Mouse (Mus musculus): ENCODE measurements around the gene Odf2.
A peak's percentile ranks its signal among the peaks of the same experiment; 100 is the strongest.
"Not testable (repeated sequence)": the region's sequence is repeated elsewhere in the genome, so short reads cannot be mapped to it uniquely, and the experiment has no call there.

Odf2 gene

DNA sequence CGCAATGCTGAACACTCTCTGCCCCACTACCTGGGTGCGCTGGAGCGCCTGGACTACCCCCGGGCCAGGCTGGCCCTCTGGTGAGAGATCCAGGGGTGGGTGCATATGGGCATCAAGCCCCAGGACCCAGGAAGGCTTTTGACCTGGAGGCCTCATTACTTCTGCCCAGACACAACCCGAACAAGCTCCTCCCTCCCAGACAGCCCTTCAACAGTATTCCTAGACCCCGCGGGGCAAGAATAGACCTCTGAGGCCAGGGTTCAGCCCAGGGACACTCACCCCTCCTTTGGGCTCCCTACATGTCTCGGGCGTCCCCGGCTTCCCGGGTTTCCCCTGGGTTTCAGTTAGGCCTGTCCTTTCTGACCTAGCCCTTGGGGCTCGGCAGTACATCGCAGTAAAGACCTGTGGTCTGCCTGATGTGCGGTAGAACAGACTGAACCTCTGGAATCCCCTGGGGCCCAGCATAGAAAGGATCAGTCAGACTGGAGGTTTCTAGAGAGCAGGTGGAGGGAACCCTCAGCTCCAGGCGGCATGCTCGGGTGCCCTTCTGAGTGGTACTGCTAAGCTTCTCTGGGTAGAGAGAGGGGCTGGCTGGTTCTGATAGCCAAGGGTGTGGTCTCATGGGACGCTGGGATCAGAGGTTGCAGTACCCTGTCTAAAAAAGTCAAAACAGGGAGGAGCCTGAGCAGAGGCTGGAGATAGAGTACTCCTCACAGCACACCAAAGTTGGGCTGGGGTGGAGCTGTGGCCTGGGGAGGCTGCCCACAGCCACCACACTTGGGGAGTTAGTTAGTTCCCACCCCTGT is 19.2 kb upstream of the Odf2 start:
- DNase-seq (ENCODE audit: low spot score in 2 of 2): peak; percentile 15 to 45

DNA sequence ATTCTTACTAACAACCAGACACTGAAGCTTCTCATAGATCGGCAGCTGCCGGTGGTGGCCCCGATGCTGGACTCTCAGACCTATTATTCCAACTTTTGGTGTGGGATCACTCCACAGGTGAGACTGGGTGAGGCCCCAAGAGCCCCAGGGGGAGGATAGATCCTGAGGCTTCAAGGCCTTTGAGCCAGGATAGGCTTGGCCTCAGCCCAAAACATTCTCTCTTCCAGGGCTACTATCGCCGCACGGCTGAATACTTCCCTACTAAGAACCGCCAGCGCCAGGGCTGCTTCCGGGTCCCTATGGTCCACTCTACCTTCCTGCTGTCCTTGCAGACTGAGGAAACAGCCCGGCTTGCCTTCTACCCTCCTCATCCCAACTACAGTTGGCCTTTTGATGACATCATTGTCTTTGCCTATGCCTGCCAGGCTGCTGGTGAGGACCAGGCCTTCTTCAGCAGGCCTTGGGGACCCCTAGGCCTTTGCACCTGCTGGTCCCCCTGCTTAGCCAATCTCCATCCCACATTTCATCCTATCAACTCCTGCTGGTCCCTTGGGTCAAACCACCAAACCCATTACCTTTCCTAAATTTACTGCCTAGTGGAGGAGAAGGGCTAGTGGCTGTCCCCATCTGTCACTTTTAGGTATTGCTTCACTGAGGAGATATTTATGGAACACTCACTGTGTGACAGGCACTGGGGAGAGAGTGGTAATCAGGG is 16.3 kb upstream of the Odf2 start:
- no peak for DNase-seq (ENCODE audit: low spot score in 2 of 2)

DNA sequence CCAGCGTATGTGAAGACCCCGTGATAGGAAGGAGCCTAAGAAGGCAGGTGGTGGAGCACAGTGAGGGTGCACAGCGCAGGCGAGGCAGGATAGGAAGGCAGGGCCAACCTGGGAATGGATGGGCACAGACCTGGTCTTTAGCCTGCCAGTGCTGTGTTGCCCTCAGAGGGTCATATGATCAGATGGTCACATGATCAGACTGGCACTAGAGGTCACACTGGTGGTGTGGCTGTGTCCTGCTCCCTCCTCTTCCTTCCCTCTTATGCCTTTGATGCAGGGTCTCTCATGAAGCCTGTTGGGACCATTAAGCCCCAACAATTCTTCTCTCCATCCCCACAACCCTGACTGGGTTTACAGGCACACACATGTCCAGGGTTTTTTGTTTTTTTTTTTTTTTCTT is 15.2 kb upstream of the Odf2 start:
- DNase-seq (ENCODE audit: low spot score in 2 of 2): no peak

DNA sequence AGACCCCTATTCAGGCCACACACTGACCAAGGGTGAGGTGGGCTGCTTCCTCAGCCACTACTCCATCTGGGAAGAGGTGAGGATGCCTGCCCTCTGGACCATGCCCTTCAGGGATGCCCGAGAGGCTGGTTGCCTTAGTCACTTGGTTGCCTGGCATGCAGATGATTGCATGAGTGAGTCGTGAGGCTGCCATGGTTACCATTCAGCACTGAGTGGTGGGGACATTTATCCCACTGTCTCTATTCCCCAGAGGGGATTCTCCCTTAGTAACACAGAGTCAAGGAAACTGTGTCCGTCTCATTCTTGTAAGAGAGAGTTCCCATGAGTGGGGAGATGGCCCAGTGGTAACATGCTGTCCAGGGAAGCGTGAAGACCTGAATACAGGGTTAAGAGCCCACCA is 11.0 kb upstream of the Odf2 start:
- DNase-seq (ENCODE audit: low spot score in 2 of 2): no peak

DNA sequence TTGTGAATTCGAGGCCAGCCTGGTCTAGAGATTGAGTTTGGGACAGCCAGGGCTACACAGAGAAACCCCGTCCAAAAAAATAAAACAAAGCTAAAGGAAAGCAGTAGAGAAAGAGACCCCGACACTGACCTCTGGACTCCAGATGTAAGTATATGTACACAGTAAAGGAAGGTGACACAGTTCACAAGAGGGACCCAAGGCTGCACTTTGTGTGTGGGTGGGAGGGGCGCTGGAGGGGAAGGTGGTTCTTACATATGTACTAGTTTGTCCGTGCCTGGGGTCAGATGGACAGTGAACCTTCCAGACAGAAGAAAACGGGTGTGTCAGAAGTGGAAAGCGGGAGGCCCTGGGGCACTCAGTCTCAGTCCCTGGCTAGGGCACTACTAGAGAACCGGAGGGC is 9.8 kb upstream of the Odf2 start:
- no peak for DNase-seq (ENCODE audit: low spot score in 2 of 2)

DNA sequence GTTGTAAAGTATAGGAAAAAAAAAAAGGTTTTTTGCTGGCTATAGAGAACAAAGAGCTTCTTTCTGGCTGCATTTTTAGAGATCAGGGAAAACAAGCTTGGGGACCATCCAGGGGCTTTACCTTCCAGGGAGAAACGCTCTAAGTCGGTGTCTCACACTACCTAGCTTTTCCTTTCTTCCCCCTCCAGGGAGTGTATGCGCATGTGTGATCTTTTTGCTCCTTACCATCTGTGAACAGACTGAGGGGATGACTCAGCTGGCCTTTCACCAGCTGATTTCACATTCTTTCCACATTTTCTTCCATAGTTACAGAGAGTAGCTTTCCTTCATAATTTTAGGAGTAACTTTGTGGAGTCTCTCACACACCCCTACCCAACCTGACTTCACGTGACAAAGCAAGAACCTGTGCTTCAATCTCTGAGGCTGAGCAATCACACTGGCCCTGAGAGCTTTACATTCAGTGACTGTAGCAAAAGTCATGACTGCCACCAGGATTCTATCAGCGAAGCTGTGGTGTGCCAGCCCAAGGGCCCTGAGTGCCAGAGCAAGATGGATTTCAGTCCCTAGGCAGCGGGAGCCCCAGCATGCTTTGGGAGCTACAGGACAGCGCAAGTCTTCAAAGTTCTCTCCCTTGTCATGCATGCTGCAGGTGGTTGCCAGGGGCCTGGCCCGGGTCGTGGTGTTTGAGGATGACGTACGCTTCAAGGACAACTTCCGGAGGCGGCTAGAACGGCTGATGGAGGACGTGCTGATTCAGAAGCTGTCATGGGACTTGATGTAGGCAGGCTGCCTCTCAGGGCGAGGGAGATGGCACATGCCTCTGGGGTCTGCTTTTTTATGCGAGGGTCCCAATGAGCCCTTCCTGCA is 8.8 kb upstream of the Odf2 start:
- peak; percentile 18 to 23 for DNase-seq (ENCODE audit: low spot score in 2 of 2)

DNA sequence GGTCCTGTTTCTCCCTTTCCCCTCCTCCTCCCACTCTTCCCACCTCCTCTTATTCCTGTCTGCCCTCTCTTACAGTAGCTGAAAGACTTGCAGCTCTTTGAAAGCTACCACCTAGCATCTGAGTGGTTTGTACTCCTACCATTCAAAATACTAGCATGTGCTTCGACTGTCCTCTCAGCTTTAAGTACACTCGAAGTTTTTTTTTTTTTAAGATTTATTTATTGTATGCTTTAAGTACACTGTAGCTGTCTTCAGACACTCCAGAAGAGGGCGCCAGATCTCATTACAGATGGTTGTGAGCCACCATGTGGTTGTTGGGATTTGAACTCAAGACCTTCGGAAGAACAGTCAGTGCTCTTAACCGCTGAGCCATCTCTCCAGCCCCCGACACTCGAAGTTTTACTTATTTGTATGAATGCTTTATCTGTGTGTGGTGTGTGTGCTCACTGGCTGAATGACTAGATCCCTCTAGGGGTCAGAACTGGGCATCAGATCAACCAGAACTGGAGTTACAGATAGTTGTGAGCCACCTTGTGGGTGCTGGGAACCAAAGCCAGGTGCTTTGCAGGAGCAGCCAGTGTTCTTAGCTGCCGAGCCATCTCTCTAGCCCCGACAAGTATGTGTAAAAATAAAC is 2.2 kb upstream of the Odf2 start:
- not testable (repeated sequence) for DNase-seq (ENCODE audit: low spot score in 2 of 2)

DNA sequence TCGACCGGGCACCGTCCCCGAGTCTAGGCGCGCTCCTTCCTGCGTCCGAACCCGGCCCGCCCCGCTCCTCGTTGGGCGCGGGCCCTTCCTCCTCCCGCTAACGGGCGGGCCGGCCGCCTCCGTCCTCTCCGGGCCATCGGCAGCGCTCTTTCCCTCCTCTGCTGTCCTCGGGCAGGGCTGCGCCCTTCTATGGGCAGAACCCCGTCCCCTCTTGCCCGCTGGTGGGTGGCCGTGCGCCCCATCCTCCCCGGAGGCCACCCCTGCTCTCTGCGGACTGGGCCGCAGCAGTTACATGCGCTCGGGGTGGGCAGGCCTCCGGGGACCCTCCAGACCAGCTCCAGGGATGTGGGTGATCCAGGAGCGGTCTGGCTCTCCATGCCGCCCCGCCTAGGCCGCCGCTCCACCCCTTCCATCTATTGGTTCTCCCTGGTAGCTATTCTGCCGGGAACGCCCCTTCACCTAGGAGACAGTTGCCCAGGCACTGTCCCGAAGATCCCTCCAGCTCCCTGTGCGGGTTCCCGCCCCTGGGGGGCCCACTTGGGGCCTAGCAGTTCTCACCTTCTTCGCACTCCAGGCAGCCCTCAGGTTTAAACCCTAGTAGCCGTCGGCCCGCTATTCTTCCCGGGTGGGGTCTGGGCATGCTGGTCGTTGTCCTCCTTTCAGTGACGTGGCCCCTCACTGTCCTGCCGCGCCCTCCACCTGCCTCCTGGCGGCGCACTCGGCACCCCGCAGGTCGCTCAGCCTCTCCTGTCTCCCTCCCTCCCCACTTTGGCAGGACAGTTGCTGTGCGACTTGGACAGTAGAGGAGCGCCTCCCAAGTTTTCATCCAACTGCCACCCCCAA is 1.2 kb downstream of the Odf2 start:
- peak; percentile 71 to 85 for DNase-seq (ENCODE audit: low spot score in 2 of 2)

DNA sequence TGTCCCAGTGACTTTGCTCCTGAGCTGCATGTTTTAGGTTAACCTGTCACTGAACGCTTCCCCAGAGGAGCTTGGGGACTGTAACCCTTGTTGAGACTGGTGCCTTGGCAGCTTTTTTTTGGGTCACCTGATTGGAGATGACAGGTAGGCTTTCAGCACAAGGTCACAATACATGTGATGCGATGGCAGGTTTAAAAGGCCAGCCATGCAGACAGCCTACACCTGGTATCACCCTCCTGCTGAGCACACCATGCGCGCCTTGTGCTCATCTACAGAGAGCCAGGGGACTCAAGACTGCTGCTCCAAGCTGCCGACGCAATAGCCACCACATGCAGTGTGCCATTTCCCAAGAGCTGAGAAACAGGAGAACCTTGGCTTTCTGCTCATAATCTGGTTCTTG is 2.8 kb downstream of the Odf2 start:
- no peak for DNase-seq (ENCODE audit: low spot score in 2 of 2)

DNA sequence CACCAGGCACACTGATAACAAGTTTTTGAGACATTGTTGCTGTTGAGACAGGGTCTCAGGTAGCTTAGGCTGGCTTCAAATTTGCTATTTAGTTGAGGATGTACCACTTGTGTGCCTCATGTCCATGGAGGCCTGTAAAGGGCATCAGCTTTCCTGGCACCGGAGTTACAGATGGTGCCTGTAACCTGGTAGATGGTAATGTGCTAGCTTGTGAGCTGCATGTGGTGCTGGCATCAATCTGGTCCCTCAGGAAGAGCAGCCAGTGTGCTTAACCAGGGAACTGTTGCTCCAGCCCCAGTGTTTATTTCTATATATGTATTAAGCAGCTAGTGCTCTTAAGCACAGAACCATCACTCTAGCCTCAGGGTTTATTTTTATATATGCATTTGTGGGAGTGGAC is 7.0 kb downstream of the Odf2 start:
- no peak for DNase-seq (ENCODE audit: low spot score in 2 of 2)

DNA sequence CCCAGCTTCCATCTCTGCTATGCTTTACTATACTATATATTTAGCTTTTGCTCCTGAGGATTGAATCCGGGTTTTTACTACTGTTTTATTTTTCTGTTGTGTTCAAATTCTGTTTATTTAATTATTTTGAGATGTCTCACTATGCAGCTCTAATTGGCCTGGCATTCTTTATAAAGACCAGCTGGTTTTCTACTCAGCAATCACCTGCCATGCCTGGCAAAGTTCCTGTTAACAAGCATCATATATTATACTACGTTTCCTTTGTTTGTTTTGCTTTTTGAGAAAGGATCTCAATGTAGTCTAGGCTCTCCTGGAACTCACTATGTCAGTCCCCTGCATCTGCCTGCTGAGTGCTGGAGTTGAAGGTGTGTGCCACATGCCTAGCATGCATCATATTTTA is 8.3 kb downstream of the Odf2 start:
- no peak for DNase-seq (ENCODE audit: low spot score in 2 of 2)

DNA sequence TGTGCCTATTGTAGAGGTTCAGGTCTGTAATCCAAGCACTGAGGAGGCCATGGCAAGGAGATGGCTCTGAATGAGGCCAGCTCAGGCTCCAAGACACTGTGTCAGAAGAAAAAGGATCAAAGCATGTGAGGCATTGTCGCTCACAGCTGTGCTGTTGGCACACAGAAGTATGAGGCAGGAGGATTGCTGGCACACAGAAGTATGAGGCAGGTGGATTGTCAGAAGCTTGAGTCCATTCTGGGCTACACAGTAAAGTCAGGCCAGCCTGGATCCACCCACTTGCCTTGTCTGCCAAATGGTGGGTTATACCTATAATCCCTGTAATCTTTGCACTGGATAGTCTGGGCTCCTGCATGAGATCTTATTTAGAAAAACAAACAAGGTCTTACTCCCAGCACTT is 9.1 kb downstream of the Odf2 start:
- DNase-seq (ENCODE audit: low spot score in 2 of 2): no peak

DNA sequence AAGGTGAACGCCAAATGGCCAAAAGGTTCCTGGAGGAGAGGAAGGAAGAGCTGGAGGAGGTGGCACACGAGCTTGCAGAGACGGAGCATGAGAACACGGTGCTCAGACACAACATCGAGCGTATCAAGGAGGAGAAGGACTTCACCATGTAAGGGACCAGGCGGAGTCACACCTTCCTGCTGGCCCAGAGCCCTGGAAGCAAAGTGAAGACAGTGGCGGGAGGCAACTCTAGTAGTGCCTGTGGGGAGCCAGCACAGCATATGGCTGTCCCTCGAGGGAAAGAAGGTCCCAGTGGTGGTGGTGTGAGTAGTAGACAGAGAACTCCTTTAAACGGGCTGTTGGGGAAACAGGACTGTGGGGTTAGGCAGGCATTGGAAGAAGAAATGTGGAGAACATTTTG is 13.2 kb downstream of the Odf2 start:
- DNase-seq (ENCODE audit: low spot score in 2 of 2): no peak

DNA sequence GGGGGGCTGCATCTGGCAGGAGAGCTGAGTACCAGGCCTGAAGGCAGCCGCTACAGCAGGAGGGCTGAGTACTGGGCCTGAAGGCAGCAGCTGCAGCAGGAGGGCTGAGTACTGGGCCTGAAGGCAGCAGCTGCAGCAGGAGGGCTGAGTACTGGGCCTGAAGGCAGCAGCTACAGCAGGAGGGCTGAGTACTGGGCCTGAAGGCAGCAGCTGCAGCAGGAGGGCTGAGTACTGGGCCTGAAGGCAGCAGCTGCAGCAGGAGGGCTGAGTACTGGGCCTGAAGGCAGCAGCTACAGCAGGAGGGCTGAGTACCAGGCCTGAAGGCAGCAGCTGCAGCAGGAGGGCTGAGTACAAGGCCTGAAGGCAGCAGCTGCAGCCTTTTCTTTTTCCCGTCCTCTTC is 19.1 kb downstream of the Odf2 start:
- DNase-seq (ENCODE audit: low spot score in 2 of 2): not testable (repeated sequence)

DNA sequence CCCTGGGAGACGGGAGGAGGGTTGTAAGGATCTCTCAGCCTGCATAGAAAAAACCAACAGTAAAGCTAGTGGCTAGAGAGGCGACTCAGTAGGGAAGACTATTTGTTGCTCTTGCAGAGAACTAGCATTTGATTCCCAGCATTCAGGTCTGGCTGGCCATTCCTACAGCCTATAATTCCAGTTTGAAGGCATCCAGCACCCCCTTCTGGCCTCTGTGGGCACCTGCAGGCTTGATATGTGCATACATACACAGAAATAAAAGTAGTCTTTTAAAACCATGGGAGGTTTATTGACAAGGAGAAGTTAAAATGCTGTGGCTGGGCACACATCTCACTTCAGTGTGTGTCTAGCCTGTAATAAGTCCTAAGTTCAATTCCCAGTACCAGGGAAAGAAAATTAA is 21.0 kb downstream of the Odf2 start:
- no peak for DNase-seq (ENCODE audit: low spot score in 2 of 2)

DNA sequence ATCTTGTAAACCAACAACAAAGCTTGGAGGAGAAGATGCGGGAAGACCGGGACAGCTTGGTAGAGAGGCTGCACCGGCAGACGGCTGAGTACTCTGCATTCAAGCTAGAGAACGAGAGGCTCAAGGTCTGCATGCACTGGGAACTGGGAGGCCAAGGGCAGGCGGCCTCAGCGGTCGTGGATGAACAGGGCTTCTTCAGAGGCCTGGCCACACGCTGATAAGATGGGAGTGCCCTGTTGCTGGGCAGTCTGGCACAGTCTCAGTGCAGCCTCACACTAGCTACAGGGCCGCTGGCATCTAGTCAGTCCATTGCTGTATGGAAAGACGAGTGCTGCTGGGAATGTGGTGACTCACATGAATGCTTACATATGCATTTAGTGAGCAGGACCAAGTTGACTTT is 28.6 kb downstream of the Odf2 start:
- no peak for DNase-seq (ENCODE audit: low spot score in 2 of 2)

DNA sequence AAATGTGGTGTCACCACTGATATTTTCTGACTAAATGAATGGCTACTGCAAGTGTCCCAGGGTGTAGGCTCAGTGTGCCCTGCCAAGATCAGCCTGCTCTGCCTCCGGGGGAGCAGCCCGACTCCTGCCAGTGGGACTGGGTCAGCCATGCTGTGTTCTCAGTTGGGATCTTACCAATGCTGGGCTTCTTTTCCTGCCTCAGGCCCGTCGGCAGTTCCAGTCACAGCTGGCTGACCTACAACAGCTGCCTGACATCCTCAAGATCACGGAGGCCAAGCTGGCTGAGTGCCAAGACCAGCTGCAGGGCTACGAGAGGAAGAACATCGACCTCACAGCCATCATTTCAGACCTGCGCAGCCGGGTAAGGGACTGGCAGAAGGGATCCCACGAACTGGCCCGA is 33.0 kb downstream of the Odf2 start:
- DNase-seq (ENCODE audit: low spot score in 2 of 2): peak in 1 of 2 experiments; percentile 31

DNA sequence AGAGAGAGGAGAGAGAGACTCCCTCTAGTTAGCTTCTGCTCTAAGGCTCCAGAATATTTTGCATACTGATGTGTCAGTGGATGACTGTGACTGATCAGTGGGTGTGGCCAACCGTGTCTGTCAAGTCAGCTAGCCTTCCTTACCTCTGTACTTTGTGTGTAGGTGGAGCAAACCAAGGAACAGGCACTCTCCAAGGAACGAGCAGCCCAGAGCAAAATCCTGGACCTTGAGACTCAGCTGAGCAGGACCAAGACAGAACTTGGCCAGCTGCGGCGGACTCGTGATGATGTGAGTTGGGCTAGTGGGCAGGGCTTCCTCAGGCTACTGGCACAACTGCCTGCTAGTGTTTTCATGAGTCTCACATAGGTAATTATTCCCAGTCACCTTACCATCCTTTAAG is 37.5 kb downstream of the Odf2 start:
- no peak for DNase-seq (ENCODE audit: low spot score in 2 of 2)

DNA sequence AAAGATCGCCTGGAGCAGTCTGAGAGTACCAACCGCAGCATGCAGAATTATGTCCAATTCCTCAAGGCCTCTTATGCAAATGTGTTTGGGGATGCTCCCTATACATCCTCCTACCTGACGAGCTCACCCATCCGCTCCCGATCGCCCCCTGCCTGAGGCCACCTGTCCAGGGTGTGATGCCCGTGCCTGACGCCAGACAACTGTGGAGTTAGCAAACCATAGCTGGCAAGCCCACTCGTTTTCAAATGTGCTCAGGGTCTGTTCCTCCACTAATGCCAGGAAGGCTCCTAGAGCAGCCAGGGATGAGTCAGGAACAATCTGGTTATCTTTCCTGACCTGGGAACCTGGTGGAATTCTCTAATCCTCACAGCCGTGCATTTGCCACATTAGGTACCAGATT is 41.5 kb downstream of the Odf2 start:
- DNase-seq (ENCODE audit: low spot score in 2 of 2): no peak

DNA sequence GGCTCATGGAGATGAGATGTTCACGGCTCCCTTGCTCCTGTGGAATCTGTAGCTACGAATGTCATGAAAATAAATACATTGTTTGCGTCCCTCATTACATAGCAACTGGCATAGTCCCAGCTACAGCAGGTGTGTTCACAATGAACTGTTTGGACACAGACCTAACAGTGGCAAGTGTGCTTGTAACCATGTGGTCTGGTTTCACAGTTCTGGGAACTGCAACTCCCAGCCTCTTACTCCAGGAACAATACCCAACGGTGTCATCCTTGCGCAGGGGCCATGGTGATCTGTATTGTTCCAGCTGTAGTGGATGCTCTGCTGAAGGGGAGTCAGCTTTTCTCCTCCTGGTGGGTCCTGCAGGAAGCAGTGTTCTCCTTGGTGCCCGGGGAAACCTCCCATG is 42.2 kb downstream of the Odf2 start:
- no peak for DNase-seq (ENCODE audit: low spot score in 2 of 2)

All from urinary bladder, postnatal 36 days (tissue).